Mouse (Mus musculus): ENCODE measurements around the gene Pfkl.
"Not testable (repeated sequence)": the region's sequence is repeated elsewhere in the genome, so short reads cannot be mapped to it uniquely, and the experiment has no call there.

Pfkl gene

DNA sequence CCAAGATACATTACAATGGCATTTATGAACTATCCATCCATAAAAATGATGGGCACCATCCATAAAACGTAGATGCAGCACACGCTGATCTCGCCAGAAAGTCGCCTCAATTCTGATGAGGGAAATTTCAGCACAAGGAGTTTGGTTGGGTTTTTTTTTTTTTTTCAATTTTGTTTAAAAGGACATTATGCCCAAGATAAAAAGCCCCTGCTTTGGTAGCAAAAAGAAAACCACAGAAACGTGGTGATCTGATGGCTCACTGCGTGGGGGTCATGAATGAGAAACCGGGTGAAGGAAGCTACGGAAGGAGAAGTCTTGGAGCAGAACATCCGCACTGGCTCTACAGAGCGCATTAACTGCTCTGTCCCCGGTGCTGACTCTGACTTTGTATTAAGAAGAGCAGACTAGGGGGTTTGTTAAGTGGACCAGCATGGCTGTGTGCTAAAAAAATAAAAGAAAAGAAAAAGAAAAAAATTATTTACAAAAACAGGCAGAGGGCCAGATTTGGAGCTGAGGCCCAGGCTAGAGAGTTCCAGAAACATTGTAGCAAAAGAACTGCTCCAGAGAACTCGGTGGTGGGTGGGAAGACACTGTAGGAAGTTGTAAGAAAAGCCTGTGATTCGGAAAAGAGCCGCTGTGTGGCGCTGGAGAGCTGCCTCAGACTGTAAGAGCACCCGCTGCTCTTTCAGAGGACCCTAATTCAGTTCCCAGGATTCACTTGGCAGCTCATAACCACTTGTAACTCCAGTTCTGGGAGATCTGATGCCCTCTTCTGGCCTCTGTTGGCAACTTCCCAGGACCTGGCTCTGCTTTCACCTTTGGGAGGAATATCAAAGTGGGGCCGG, 38.0 kb downstream of the Pfkl start:
- in situ Hi-C loops (cut with MboI), result no loop called here

GRCm38 (mm10) chr10:77971191-77971590, 38.7 kb downstream of the Pfkl start:
- in situ Hi-C loops (cut with MboI), result no loop called here

- in situ Hi-C loops (cut with MboI), result no loop called here
These were observed 39.4 kb downstream of the Pfkl start, which contains the start of gene Trpm2 for GRCm38 (mm10) chr10:77970481-77970880. Gene Trpm2 (minus strand): TSS chr10:77970563.

DNA sequence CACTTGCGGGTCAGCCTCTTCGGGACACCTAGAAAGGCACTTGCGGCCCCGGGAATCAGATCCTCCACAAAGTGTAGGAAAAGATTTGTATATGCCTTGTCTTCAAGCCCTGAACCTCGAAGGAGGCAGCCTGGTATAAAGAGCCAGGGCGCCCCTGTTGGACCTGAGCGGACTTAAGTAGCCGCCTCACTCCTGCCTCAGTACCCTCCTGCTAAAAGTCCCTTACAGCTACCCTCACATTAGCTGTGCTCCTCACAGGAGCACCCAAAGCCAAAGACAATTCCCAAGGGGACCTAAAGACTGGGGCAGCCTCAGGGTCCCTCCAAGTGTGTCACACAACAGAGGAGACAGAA, 39.9 kb downstream of the Pfkl start:
- in situ Hi-C loops (cut with MboI), result no loop called here

DNA sequence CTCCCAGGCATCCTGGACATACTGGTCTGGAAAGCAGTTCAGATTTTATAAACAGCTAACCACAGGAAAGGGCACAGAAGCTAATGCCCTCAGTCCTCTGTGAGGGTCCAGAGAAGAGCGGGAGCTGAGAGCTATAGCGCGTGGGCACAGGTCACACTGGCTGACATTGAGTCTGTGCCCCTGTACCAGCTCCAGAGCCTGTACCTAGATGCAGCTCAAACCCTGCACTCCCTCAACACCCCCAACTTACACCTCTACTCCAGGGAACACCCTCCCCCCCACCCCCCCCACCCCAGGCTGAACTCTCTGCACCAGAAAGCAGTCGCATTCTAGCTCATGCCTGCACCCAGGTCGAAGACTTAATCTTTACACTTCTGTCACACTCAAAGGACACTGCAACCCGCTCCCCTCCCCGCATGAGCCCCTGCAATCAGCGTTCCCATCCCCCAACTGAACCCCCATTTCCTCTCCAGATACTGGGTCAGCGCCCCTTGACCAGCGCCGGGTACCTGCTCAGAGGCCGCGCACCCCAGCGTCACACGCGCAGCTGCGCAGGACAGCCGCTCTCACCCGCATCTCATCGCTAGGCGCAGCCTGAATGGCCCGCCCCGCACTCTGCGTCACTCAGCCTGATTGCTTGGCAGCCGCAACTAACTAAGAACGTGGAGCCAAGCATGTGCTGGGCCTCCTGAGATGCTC, 40.5 kb downstream of the Pfkl start:
- in situ Hi-C loops (cut with MboI), result no loop called here

DNA sequence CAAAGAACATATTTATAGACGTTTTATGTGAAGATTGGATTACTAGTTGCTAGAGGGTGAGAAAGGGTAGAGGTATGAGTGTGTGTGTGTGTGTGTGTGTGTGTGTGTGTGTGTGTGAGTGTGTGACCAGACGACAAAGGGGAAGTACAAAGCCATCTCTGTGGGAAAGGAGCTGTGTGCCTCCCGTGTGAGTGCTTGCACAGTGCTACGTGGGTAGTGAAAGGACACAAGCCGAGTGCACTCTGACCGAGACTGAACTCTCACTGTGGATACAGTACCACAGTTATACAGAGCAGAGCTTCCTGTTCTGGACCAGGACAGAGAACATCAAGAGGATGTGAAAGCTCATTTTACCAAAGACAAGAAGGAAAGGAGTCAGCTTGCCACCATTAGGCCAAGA, 45.9 kb downstream of the Pfkl start:
- in situ Hi-C loops (cut with MboI), result no loop called here

DNA sequence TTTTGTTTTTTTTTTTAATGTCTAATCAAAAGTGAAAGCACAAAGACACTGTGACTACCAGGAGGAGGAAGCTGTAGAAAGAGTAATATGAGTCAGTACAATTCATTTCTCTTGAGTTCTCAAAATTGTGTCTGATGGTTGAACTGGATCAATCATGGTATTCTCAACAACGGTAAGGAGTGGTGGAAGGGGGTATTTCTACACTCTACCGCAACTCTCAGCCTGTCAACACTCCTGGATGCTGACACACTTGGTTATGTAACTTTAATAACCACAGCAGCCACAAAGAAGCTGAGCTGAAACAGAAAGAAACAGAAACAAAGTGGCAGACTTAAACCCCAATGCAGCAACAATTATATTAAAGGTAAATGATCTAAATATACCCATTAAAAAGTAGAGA, 47.2 kb downstream of the Pfkl start:
- in situ Hi-C loops (cut with MboI), result no loop called here

DNA sequence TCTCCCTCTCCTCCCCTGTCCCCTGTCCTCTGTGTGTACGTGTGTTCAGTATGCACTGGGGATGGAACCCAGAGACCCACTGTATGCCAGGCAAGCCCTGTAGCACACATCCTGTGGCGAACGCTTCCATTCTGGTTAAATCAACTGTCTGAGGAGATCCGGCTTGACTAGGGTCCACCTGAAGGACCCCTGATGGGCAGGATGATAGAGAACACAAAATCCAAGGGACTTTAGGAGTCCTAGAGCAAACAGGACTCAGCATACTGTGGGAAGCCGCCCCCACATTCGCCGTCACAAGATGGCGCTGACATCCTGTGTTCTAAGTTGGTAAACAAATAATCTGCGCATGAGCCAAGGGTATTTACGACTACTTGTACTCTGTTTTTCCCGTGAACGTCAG, 59.4 kb downstream of the Pfkl start:
- in situ Hi-C loops (cut with MboI), result not testable (repeated sequence)

GRCm38 (mm10) chr10:77939685-77940084, 70.2 kb downstream of the Pfkl start:
- in situ Hi-C loops (cut with MboI), result no loop called here

All from mature B cell (primary cell).